Mouse (Mus musculus) hindbrain, postnatal 0 days (tissue): ENCODE results near the gene Vmn2r1. TPM values are rescaled to one million over a fixed set of nuclear protein-coding genes. Genes with fewer than 3 reads are reported as not detected.

Source experiments
- ATAC-seq: fragments of 200-750 bp; cut with Nextera tagmentation; 2 replicates; pipeline ENCODE4 v1.8.0; 2017; ENCODE audit warnings: mild to moderate bottlenecking, moderate TSS enrichment, moderate library complexity
- DNase-seq: peaks from one replicate; pipeline ENCODE4 v3.0.0-alpha.2; 2015; ENCODE audit warnings: low spot score
- H3K27ac ChIP-seq: fragments of 300-500 bp; sonication (generic); 2 replicates; pipeline ENCODE4 v1.5.1; 2014; ENCODE audit warnings: mild to moderate bottlenecking
- H3K27me3 ChIP-seq: fragments of 300-500 bp; sonication (generic); 2 replicates; pipeline ENCODE4 v1.6.1; 2014; ENCODE audit warnings: low read length, mixed read lengths; ENCODE audit not compliant: insufficient read depth
- H3K36me3 ChIP-seq: fragments of 300-500 bp; sonication (generic); 2 replicates; pipeline ENCODE4 v1.6.1; 2014; ENCODE audit warnings: low read length, mixed read lengths; ENCODE audit not compliant: insufficient read depth
- H3K4me1 ChIP-seq: fragments of 300-500 bp; sonication (generic); 2 replicates; pipeline ENCODE4 v1.6.1; 2014; ENCODE audit warnings: antibody characterized with exemption, low read length, mixed read lengths; ENCODE audit not compliant: insufficient read depth
- H3K4me2 ChIP-seq: fragments of 300-500 bp; sonication (generic); 2 replicates; pipeline ENCODE4 v1.6.1; 2014; ENCODE audit warnings: low read depth, mild to moderate bottlenecking, low read length, moderate library complexity, mixed read lengths
- H3K4me3 ChIP-seq: fragments of 300-500 bp; sonication (generic); 2 replicates; pipeline ENCODE4 v1.5.1; 2014; ENCODE audit warnings: low read length
- H3K9ac ChIP-seq: fragments of 300-500 bp; sonication (generic); replicated peaks from 2 replicates; pipeline ENCODE4 v1.6.1; 2014; ENCODE audit warnings: mild to moderate bottlenecking, low read length, moderate library complexity, mixed read lengths
- H3K9me3 ChIP-seq: fragments of 300-500 bp; sonication (generic); 2 replicates; pipeline ENCODE4 v1.6.1; 2016; ENCODE audit warnings: low read length, mixed read lengths
- CTCF ChIP-seq: IDR thresholded peaks from 2 replicates; pipeline ENCODE4 v1.5.1; 2016; ENCODE audit warnings: antibody characterized with exemption, control low read depth, low read depth
- WGBS: fragments of 180-500 bp; shearing (Covaris S2); extraction: QIAGEN DNeasy Blood & Tissue Kit; methylation state at CpG from one replicate; pipeline ENCODE4 v1.1.7; 2014; 5-methylcytosine and 5-hydroxymethylcytosine counted together
- polyA plus RNA-seq: library from polyadenylated mRNA; unstranded; fragments of >200 nt; fragmentation: Nextera tagmentation; extraction: Ambion mirVana; gene quantifications from 2 replicates; pipeline ENCODE4 v1.2.1, GENCODE M21; 2015
- total RNA-seq: library from RNA; depleted of rRNA; stranded (reverse); fragments of >200 nt; gene quantifications from 2 replicates; pipeline ENCODE4 v1.2.3, GENCODE M21; 2014; rRNA removed

The Vmn2r1 gene
- total RNA-seq (0.43 and 0.63 TPM in 2 replicates), polyA plus RNA-seq (0.11 and 0.16 TPM in 2 replicates)

DNA sequence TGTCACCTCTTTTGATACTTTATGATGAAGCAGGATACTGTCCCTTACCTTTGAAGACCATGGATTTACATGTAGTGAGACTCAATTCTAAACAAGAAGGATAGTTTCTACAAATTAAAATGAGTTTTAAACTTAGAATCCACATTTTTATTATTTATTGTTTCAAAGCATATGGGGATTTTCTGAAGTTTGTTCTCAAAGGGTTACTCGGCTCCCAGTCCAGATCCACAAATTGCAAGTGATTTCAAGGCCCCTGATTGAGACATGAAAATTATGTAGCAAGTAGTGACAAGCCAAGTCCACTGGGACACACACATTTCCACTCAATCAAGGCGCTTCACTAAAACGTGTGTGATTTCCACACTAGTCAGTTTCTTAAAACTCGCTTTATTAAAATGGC is at the start of gene Vmn2r1:
Vmn2r1 (plus strand) TSS at position 301 of the 400 bp plus-strand sequence.
- no peak within 1 kb of the TSS for H3K4me3 ChIP-seq
- H3K27me3 ChIP-seq, result no peaks in the 10 kb centered on the region
- DNase-seq (no peak), ATAC-seq (no peak)
- no peak within 1 kb of the TSS for H3K9ac ChIP-seq
- H3K9me3 ChIP-seq, result no peaks in the 10 kb centered on the region
- H3K4me2 ChIP-seq, result no peak within 1 kb of the TSS
- H3K4me1 ChIP-seq, result no peaks in the 10 kb centered on the region
- WGBS, result 79% methylated on average over 4 of the region's 4 CpGs
- H3K36me3 ChIP-seq, result no peaks in the 10 kb centered on the region
- no peak within 1 kb of the TSS for H3K27ac ChIP-seq
- TF ChIP-seq CTCF, result no peak

DNA sequence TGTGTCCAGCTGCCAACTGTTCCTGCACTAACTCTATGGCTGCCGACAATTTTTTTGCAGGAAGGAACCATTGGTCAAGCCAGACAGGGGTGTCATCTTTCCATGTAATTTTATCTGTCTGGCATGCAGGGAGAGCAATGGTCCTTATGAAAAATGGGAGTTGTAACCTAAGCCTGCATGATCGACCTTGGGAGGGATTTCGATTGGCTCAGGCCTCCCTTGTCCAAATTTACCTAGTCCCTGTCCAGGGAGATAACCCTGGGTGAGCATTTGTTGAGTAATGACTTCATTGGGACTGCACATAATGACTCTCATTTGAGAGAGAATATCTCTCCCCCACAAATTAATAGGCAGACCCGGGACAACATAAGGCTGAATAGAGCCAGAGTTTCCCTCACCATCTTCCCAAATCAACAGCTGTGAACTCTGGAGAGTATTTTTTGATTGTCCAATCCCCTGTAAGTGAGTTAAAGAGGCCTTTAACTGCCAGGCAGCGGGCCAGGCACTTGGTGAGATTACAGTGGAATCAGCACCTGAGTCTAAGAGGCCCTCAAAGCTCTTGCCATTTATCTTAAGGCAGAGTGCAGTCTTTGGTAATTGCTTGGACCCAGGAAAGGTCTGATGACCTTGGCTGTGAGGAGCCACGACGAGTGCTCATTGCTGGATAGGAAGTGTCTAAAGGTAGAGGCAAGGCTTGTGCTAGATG is 43.1 kb upstream of the Vmn2r1 start:
- no peak for ATAC-seq
- no peaks in the 10 kb centered on the region for H3K4me1 ChIP-seq
- no peak overlapping the region for H3K4me2 ChIP-seq
- 75% methylated on average over 7 of the region's 7 CpGs for WGBS
- no peak for DNase-seq
- H3K36me3 ChIP-seq, result no peaks in the 10 kb centered on the region
- no peak overlapping the region for H3K9ac ChIP-seq
- H3K27me3 ChIP-seq, result no peaks in the 10 kb centered on the region
- no peak overlapping the region for H3K27ac ChIP-seq
- H3K4me3 ChIP-seq, result no peak overlapping the region
- no peaks in the 10 kb centered on the region for H3K9me3 ChIP-seq
- TF ChIP-seq CTCF, result no peak

DNA sequence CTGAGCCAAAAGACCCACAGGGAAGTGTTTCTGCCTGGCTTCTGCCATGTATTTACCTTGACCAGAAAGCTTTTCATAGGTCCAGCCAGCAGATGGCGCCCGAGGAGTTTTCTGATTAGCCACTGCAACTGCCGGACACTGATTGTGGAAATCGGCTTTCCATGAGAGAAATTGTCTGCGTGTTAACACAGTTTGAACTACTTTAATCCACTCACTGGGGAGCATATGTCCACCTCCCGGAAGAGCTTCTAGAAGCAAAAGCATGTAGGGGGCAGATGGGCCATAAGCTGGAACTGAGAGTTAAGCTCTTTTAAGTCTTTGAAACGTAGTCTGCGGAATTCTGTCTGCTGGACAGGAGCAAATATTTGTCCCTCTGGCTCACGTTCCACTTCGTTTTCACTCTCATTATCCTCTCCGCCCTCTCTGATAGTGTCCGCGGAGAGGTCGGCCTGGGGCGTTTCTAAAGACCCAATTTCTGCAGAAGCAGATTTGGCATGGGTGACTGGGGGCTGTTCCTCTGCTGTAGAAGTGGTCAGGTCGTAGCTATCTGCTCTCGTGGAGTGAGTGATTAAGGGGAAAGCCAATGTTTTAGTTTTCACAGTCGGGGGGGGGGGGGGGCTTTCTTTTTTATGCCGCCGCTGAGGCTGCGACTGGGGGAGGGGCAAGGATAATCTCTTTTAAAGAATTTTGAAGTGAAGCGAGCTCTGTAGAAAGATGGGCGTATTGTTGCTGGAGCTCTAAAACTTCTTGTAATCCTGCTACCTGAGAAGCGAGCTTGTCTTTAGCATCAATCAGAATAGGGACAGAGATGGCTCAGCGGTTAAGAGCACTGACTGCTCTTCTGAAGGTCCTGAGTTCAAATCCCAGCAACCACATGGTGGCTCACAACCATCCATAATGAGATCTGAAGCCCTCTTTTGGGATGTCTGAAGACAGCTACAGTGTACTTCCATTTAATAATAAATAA is 41.2 kb upstream of the Vmn2r1 start:
- Histone ChIP-seq H3K9ac (peak overlapping the region; percentile 48), H3K36me3 (no peaks in the 10 kb centered on the region), H3K4me2 (peak overlapping the region; percentile 88), H3K27ac (peak overlapping the region; percentile 48; the same call in 1 of the 2 replicates), H3K27me3 (no peaks in the 10 kb centered on the region), H3K9me3 (no peaks in the 10 kb centered on the region), H3K4me1 (no peaks in the 10 kb centered on the region), H3K4me3 (peak overlapping the region; percentile 41)
- DNase-seq (peak; percentile 95), ATAC-seq (peak; percentile 92)
- WGBS, result 8% methylated on average over 25 of the region's 25 CpGs
- peak; percentile 88 for TF ChIP-seq CTCF

DNA sequence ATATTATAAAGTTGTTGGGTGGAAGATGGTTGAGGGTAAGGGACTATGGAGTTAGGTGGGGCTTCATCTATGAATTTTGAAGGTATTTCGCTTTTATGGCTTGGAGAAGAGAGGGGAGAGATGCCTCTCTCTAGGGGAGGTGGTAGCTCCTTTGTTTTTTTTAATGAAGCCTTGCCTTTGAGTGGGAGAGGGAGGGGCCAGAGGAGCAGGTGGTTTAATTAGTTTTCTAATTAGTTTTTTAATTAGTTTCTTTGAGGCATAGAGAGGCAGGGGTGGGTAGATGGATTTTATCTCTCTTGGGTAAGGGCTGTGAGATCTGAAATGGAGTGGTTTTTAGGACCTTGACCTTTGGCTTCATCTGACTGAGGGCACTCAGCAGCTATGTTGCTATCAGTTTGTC is 31.4 kb downstream of the Vmn2r1 start:
- WGBS, result 75% methylated on average over 1 of the region's 1 CpGs
- no peaks in the 10 kb centered on the region for H3K9me3 ChIP-seq
- peak; percentile 44 for DNase-seq
- H3K27me3 ChIP-seq, result no peaks in the 10 kb centered on the region
- TF ChIP-seq CTCF, result no peak
- no peak overlapping the region for H3K4me3 ChIP-seq
- H3K36me3 ChIP-seq, result no peaks in the 10 kb centered on the region
- H3K27ac ChIP-seq, result no peak overlapping the region
- H3K4me1 ChIP-seq, result no peaks in the 10 kb centered on the region
- H3K4me2 ChIP-seq, result no peak overlapping the region
- no peak overlapping the region for H3K9ac ChIP-seq
- peak; percentile 90 for ATAC-seq

DNA sequence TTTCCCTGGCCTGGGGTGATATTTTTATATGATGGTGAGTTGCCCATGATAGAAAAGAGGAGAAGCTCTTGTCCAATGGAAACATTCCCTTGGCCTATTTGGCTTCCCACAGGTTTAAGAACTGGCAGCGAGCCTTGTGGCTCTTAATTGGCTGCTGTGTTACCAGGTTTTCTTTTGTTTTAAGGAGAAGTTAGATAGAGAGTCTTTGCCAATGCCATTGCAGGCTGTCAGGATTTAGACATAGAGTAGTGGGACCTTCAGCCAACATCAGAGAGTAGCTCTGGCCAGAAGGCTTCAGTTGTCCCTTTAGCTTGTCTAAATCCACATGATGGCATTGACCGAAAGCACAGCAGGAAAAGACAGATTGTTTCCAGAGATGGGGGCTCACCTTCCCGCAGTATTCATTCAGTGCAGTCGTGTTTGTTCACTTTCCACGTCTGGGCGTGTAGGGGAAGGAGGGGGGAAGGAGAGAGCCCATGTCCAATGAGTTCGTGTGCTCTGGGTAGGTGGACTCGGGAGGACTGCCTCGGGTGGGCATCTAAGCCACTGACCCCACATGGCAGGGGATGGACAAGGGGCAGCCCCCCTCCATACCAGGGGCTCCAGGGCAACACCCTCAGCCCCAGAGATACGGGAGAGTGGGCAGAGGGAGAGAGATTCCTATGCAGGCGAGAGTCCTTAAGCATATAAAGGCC is 32.2 kb downstream of the Vmn2r1 start:
- no peaks in the 10 kb centered on the region for H3K27me3 ChIP-seq
- peak overlapping the region; percentile 2; the same call in 1 of the 2 replicates for H3K27ac ChIP-seq
- DNase-seq (peak; percentile 39), ATAC-seq (peak; percentile 53)
- H3K9me3 ChIP-seq, result no peaks in the 10 kb centered on the region
- no peak overlapping the region for H3K4me3 ChIP-seq
- H3K4me1 ChIP-seq, result no peaks in the 10 kb centered on the region
- no peak for TF ChIP-seq CTCF
- WGBS, result 71% methylated on average over 11 of the region's 11 CpGs
- H3K9ac ChIP-seq, result no peak overlapping the region
- H3K36me3 ChIP-seq, result no peaks in the 10 kb centered on the region
- H3K4me2 ChIP-seq, result no peak overlapping the region

DNA sequence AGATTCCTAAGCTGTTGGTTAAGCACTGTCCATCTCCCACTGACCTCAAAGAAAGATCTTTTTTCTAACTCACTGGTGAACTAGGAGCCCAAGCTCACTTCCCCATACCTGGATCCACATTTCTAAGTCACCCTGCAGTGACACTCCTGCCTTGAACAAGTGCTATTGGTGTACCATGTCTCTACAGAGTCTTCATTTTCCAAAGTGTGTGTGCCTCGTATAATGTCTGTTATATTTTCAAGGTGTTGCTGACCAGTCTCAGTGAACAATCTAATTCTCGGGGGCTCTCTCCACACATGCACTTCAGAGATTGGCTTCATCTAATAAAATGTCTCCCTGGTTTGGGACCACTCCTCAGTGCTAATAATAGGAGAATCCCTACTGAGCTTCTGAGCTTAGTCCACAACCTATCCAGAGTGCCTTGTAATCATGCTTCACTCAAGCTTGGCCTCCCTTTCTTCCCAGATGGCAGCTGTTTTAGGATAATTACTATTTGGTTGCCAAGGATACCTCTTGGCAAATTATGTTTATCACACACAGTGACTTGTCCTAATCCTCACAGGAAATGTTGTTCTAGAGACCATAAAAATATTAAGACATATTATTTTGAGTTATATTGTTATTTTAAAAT is 60.6 kb downstream of the Vmn2r1 start, which contains the start of gene Vmn2r2:
Vmn2r2 (minus strand) TSS at position 51 of the 631 bp plus-strand sequence.
- no peak within 1 kb of the TSS for H3K4me2 ChIP-seq
- WGBS, result 61% methylated on average over 2 of the region's 2 CpGs
- no peak within 1 kb of the TSS for H3K27ac ChIP-seq
- no peaks in the 10 kb centered on the region for H3K4me1 ChIP-seq
- no peak for TF ChIP-seq CTCF
- H3K36me3 ChIP-seq, result no peaks in the 10 kb centered on the region
- H3K27me3 ChIP-seq, result no peaks in the 10 kb centered on the region
- ATAC-seq, result peak; percentile 75
- no peak within 1 kb of the TSS for H3K9ac ChIP-seq
- no peak within 1 kb of the TSS for H3K4me3 ChIP-seq
- H3K9me3 ChIP-seq, result no peaks in the 10 kb centered on the region
- DNase-seq, result peak; percentile 31

Other genes starting within 250 kb of the Vmn2r1 start
- 10.7 and 11.7 TPM in 2 replicates for gene Plch1, start 182.1 kb upstream of the Vmn2r1 start, total RNA-seq
- gene Plch1, start 182.1 kb upstream of the Vmn2r1 start, polyA plus RNA-seq, result 3.7 and 4.1 TPM in 2 replicates
- gene E130311K13Rik, start 152.1 kb upstream of the Vmn2r1 start, total RNA-seq, result 6.4 and 9.5 TPM in 2 replicates
- gene E130311K13Rik, start 152.1 kb upstream of the Vmn2r1 start, polyA plus RNA-seq, result 10.9 and 12.9 TPM in 2 replicates
- 48.6 and 50.3 TPM in 2 replicates for gene Slc33a1, start 116.8 kb upstream of the Vmn2r1 start, total RNA-seq
- gene Slc33a1, start 116.8 kb upstream of the Vmn2r1 start, polyA plus RNA-seq, result 14.3 and 15.4 TPM in 2 replicates
- gene Gmps, start 105.4 kb upstream of the Vmn2r1 start, total RNA-seq, result 32.6 and 34.3 TPM in 2 replicates
- 33.7 and 35.5 TPM in 2 replicates for gene Gmps, start 105.4 kb upstream of the Vmn2r1 start, polyA plus RNA-seq
- gene Vmn2r2, start 60.4 kb downstream of the Vmn2r1 start, total RNA-seq, result 0.10 TPM in 1 of 2 replicates, not detected in the other
- gene Vmn2r2, start 60.4 kb downstream of the Vmn2r1 start, polyA plus RNA-seq, result not detected in 2 replicates
- gene Vmn2r3, start 208.2 kb downstream of the Vmn2r1 start, total RNA-seq, result not detected in 2 replicates
- not detected in 2 replicates for gene Vmn2r3, start 208.2 kb downstream of the Vmn2r1 start, polyA plus RNA-seq